In the genomic region with DNA sequence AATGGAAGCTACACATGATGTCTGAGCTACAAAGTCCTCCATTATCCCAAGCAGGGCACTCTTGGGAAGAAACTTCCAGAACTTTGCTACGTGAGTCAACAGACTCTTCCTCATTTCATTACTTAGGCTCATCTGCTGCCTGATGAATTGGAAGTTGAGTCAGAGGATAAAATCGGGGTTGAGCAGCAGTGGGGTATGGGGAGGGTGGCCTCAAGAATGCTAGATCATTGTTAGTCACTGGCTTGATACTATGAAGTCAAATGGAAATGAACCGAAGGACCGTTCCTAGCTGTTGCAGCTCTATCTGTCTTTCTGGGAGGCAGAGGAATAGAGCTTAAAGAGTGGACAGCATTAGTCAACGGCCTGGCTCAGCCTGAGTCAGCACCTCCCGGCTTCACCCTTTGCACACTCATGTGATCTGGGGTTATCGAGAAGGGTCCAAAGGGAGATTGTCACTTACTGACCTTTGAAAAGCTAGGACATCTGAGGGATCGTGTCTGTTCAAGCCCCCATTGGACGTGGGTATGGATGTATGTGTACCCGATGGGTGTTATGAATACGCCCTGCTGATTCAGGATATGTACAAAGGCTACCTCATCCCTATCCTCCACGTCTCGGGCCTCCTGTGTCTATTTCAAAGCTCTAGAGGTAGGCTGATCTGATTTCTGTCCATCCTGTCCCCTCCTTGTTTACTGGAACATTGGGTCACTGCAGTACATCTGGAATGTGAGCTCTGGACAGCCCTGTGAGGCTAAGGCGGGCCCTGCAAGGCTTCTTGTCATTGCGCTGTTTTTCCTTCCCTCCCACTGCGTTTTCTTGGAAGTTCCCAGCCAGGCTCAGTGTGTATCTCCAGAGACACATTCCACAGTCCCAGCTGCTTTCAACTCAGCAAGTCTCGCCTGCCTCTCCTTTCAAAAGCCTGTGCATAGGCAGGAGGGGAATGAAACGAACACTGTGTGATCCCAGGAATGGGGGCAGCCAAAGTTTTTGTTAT, we compare ENCODE assay signal across 8 mouse cellular contexts.
DNase-seq lines count a peak whose midpoint lies in the region; ATAC-seq and TF ChIP-seq lines count a peak whose summit lies in the region.

No protein-coding gene starts in this region.

- no peak for TF ChIP-seq CTCF in lung, embryonic 14.5 days (IDR thresholded peaks at IDR 0.05; ENCODE audit: low read depth)

- no peaks in the 10 kb centered on the region for H3K27me3 ChIP-seq in lung, embryonic 14.5 days (ENCODE audit: insufficient read depth, low read length)

- no peak overlapping the region for H3K4me2 ChIP-seq in lung, embryonic 14.5 days

- no peak overlapping the region for H3K27ac ChIP-seq in lung, embryonic 14.5 days (ENCODE audit: low read depth)

- DNase-seq in frontal cortex, postnatal 25 days (ENCODE audit: low spot score in 2 of 2): no peak
- DNase-seq in 3134 (ENCODE audit: extremely low read depth, insufficient read length, low spot score): peak; percentile 9
- DNase-seq in gastrocnemius, postnatal 10 days: peak; percentile 19
- DNase-seq in lung, embryonic 14.5 days: peak; percentile 9
- DNase-seq in thymus, adult 18-20 months: no peak
- no peak for DNase-seq in cerebellum, adult 11 months

- no peaks in the 10 kb centered on the region for H3K9me3 ChIP-seq in lung, embryonic 14.5 days (ENCODE audit: low read depth, low read length)

- ATAC-seq in frontal cortex, adult (ENCODE audit: low TSS enrichment): peak; percentile 64; the same call in 1 of the 2 replicates
- ATAC-seq in lung, embryonic 14.5 days (ENCODE audit: insufficient read depth): no peak
- ATAC-seq in megakaryocyte-erythroid progenitor cell, adult 5-6 weeks (replicated peaks; ENCODE audit: low FRiP score, low TSS enrichment, poor library complexity, severe bottlenecking): no peak

- no peak overlapping the region for H3K4me3 ChIP-seq in lung, embryonic 14.5 days (ENCODE audit: low read depth, low read length)

- 66% methylated on average over 18 of the region's 18 CpGs for WGBS in lung, embryonic 14.5 days

- no peaks in the 10 kb centered on the region for H3K4me1 ChIP-seq in lung, embryonic 14.5 days (ENCODE audit: insufficient read depth)

- H3K9ac ChIP-seq in lung, embryonic 14.5 days: no peak overlapping the region

- no peaks in the 10 kb centered on the region for H3K36me3 ChIP-seq in lung, embryonic 14.5 days (ENCODE audit: insufficient read depth)

Comparison
In these comparisons a context has a peak if more than half of its experiments do, and no peak if none do; other contexts are left out.
1. DNase-seq: peak in 3134 (single experiment), gastrocnemius, postnatal 10 days (single experiment) and lung, embryonic 14.5 days (single experiment); none in frontal cortex, postnatal 25 days (0 of 2), thymus, adult 18-20 months (0 of 2) and cerebellum, adult 11 months (single experiment).